18 mouse cellular contexts compared by ENCODE assay signal in the genomic region with DNA sequence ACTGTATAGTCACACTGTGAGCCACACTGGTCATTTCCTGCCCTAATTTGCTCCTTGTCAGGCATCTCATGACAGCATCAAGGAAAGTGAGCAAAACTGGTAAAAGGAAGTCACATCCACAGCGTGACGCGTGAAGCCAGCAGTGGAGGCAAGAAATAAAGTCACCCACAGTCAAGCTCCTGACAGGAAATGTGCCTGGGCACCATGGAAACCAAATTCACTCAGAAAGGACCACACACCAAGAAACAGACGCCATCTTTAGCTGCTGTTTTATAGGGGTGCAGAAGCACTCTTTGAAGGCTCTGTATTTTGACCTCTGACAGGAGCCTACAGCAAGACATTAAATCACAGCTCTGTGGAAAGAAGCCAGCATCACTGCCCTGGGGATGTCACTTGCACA.
A peak's percentile ranks its signal among the peaks of the same experiment; 100 is the strongest.
DNase-seq lines count a peak whose midpoint lies in the region; ATAC-seq lines count a peak whose summit lies in the region.
"Had no signal": no experiment of that assay in that cellular context is flagged by ENCODE, and none has a peak within 500 bp of the region (broad histone marks: within the 10 kb centered on the region; RNA-seq: fewer than 3 reads in every experiment).

No protein-coding gene starts in this region.

- WGBS in midbrain, embryonic 14.5 days: 54% methylated on average over 4 of the region's 4 CpGs

- no peak overlapping the region for H3K27ac ChIP-seq in midbrain, embryonic 14.5 days (replicated peaks; ENCODE audit: low read depth, low read length)
- H3K27ac ChIP-seq: forebrain, embryonic 15.5 days; liver, embryonic 12.5 days; neural tube, embryonic 15.5 days had no signal

- no peaks in the 10 kb centered on the region for H3K4me1 ChIP-seq in midbrain, embryonic 14.5 days (ENCODE audit: control insufficient read depth, insufficient read depth, low read length)
- H3K4me1 ChIP-seq: forebrain, embryonic 15.5 days; liver, embryonic 12.5 days had no signal

- no peaks in the 10 kb centered on the region for H3K27me3 ChIP-seq in splenic B cell, adult 2 months (ENCODE audit: control insufficient read depth, insufficient read depth, low read length, poor library complexity, severe bottlenecking)
- H3K27me3 ChIP-seq in midbrain, embryonic 14.5 days (ENCODE audit: control insufficient read depth, insufficient read depth, low read length): no peaks in the 10 kb centered on the region
- H3K27me3 ChIP-seq: forebrain, embryonic 15.5 days; liver, embryonic 12.5 days; neural tube, embryonic 15.5 days had no signal

- H3K36me3 ChIP-seq in splenic B cell, adult 2 months (ENCODE audit: control insufficient read depth, insufficient read depth, low read length, poor library complexity, severe bottlenecking): no peaks in the 10 kb centered on the region
- no peaks in the 10 kb centered on the region for H3K36me3 ChIP-seq in midbrain, embryonic 14.5 days (ENCODE audit: control insufficient read depth, insufficient read depth, low read length)
- H3K36me3 ChIP-seq: forebrain, embryonic 15.5 days; G1E; liver, embryonic 12.5 days; neural tube, embryonic 15.5 days had no signal

- H3K4me3 ChIP-seq in midbrain, embryonic 14.5 days (replicated peaks; ENCODE audit: low read depth, low read length): no peak overlapping the region
- H3K4me3 ChIP-seq: forebrain, embryonic 15.5 days; liver, embryonic 12.5 days; myocyte; neural tube, embryonic 15.5 days had no signal

- H3K9me3 ChIP-seq in midbrain, embryonic 14.5 days (ENCODE audit: control insufficient read depth, low read length): no peaks in the 10 kb centered on the region
- H3K9me3 ChIP-seq: forebrain, embryonic 15.5 days; liver, embryonic 12.5 days; neural tube, embryonic 15.5 days had no signal

- no peak overlapping the region for H3K9ac ChIP-seq in midbrain, embryonic 14.5 days (replicated peaks; ENCODE audit: low read length)
- H3K9ac ChIP-seq: forebrain, embryonic 15.5 days; liver, embryonic 12.5 days; neural tube, embryonic 15.5 days had no signal

- H3K4me2 ChIP-seq in midbrain, embryonic 14.5 days (ENCODE audit: low read length): no peak overlapping the region
- H3K4me2 ChIP-seq: forebrain, embryonic 15.5 days; liver, embryonic 12.5 days; midbrain, embryonic 11.5 days; neural tube, embryonic 15.5 days had no signal

- 0 out of 2 replicates have a peak, but pooled peaks have one; percentile 24 for ATAC-seq in common myeloid progenitor, adult 5-6 weeks (replicated peaks; ENCODE audit: low read depth, poor library complexity, severe bottlenecking)
- ATAC-seq in hematopoietic stem cell, adult 5-6 weeks (replicated peaks in 1 of 2; ENCODE audit: insufficient read depth in 1 of 2, low FRiP score in 2 of 2, low TSS enrichment in 1 of 2, low read depth in 1 of 2, poor library complexity in 2 of 2, severe bottlenecking in 2 of 2): peak; percentile 40 to 54; a peak in 3 of 4 replicates
- ATAC-seq in midbrain, embryonic 14.5 days (ENCODE audit: low FRiP score, low TSS enrichment): no peak
- ATAC-seq: forebrain, embryonic 15.5 days; liver, embryonic 12.5 days had no signal

- peak; percentile 21 to 36 for DNase-seq in kidney, postnatal 4 days
- no peak for DNase-seq in kidney, postnatal 14 days
- DNase-seq in splenic B cell, adult 2 months (ENCODE audit: low read depth, low spot score): peak; percentile 52
- no peak for DNase-seq in midbrain, embryonic 14.5 days
- no peak for DNase-seq in gastrocnemius, adult 18-20 months (ENCODE audit: low spot score)
- DNase-seq: adrenal gland, adult 2 months; cerebellum, adult 11-12 months; heart, postnatal 4 days; right cerebral cortex, postnatal 25 days; thymus, postnatal 25 days had no signal

Comparison
In these comparisons a context has a peak if more than half of its experiments do, and no peak if none do; other contexts are left out.
1. DNase-seq: peak in kidney, postnatal 4 days (2 of 2) and splenic B cell, adult 2 months (single experiment); none in kidney, postnatal 14 days (single experiment), midbrain, embryonic 14.5 days (single experiment) and gastrocnemius, adult 18-20 months (single experiment).